Mouse (Mus musculus) gastrocnemius, postnatal 36 days (tissue): ENCODE results near the gene Fbxl13. TPM values are rescaled to one million over a fixed set of nuclear protein-coding genes. Genes with fewer than 3 reads are reported as not detected.
A peak's percentile ranks its signal among the peaks of the same experiment; 100 is the strongest.

Experiments
- DNase-seq, 2 experiments: peaks; one replicate each; pipeline ENCODE4 v3.0.0; 2022
- intact Hi-C: fragments of 180-260 bp; cut with DNase I; formaldehyde crosslinking; loops from one replicate; pipeline ENCODE4 v1.15.1; 2025
- total RNA-seq, 2 experiments: library from RNA; stranded (reverse); gene quantifications; 2 replicates each; pipeline ENCODE4 v1.2.3; 2021

Gene Fbxl13
- total RNA-seq, 2 experiments from 2014 or later, result 0.12 TPM; not detected in 1

DNA sequence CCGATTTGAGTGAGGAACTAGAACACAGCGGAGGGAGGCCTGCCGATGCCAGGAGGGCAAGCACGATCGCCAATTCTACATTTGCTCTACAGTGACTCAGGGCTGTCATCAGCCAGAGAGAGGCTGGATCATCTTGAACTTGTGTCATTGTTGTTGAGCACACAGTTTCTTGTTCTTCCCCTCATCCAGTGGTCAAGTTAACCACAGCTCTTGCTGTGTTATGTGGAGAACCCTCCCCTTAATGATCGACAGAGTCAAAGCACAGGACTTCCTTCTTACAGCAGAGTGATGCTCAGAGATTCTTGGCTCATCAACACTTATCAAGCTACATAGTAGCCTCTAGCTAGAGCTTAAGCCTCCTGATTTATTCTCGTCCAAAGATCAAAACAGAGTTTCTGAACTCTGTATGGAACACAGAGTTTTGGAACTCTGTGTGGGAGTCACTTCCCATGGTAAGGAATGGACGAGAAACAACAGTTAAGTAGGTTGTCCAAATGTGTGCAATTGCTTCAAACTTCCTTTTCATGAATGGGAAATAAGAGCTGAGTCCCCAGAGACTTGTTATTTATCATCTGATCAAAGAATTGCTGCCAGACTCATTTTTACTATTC lies 116.2 kb downstream of the Fbxl13 start:
- no peak for DNase-seq
- intact Hi-C loops, result no loop called here

DNA sequence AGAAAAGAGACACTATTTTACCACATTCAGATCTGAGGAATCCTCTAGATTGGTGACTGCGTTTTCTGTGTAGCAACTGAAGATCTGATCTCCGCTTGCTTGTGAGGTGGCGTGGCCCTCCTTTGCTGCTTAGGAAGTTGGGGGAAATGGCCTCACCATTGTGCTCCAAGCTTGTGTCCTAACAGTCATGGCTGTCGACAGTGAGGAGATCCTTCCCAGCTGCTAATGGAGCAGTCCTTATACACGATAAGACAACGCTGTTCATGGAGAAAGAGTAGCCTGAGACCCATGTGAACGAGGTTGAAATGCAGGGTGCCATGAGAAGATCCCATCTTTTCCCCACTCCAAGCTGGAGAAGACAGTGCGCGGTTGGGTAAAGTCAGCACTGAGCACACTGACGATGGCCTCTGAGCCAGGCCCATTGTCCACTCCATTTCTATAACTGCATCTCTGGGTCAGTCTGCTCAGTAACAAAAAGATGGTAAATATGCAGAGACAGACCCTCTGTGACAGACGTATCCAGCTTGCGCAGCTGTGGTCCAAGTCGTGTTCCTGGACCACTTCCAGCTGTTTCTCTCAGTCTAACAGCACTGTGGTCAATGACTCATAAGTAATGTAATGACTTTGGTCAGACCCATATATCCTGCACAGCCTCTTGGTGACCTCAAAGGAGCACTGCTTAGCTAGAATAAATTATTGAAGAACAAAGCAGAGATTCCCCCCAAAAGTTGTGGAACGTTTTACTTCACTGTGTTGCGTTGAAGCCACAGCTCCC lies 117.2 kb downstream of the Fbxl13 start:
- intact Hi-C loops, result no loop called here
- no peak for DNase-seq

DNA sequence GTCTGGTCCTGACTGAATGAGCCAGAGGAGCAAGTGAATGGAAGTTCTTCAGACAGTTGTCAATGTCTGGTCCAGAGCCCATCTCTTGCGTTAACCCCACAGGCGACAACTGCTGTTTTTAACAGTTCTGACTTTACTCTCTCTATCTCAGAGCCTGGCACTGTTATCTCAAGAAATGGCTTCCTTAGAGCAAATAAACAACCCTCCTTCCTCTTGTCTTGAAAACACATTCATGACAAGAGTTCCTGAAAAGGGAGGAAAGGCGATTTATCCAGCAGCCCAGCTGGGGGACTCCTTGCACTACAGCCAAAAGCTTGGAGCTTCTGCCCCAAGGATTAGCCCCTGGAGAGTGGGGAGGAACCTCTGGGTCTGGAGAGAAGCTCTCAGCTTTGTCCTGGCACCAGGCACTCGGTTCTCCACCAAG lies 117.9 kb downstream of the Fbxl13 start:
- peak in 1 of 2 experiments; percentile 60 for DNase-seq
- intact Hi-C loops, result no loop called here

DNA sequence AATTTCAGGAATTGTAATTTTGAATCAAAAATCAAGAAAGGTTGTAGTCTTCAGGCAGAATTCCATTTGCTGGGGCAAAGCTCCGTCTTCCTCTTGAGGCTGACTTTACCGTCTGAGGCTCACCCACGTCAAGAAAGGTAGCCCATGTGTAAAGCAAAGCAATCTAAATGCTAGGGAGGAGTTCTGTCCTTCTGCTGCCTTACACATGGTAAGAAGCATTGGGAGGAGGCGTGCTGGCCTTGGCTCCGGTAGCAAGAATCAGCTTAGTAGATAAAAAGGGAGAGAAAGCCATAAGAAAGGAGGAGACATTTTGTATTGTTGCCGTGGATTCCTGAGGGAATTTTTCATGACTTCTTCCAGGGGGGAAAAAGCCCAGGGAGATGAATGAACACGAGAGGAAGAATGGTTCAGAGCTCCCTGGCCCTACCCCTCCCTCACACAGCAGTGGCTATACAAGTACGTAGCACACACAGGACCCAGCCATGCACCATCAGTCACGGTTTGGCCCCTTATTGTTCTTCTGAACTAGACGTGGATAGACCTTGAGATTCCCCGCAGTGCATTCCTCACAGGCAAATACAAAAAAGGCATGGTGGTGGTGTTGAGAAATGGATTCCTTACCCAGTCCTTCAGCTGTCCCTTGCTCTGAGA lies 118.5 kb downstream of the Fbxl13 start:
- DNase-seq, result no peak

DNA sequence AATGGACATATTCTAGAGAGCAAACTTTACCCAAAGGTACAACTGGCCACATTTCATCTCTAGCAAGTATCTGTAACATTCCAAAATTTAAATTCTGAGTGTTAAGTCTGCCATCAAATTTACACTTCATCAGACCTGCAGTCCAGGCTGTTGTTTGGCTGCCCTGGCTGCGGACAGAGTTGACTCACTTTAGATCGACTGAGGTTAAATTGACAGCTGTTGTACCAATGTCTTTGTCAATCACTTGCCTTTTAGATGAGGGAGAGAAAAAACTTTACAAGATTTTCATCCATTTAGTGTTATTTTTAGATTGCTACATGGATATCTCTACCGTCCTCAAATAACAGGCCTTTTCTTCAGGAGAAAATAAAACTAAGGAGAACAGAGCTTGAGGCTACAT lies 126.3 kb downstream of the Fbxl13 start:
- no peak for DNase-seq
- intact Hi-C loops, result no loop called here

More for the DNA sequence above, 118.5 kb downstream of the Fbxl13 start:
- intact Hi-C loops, result no loop called here

DNA sequence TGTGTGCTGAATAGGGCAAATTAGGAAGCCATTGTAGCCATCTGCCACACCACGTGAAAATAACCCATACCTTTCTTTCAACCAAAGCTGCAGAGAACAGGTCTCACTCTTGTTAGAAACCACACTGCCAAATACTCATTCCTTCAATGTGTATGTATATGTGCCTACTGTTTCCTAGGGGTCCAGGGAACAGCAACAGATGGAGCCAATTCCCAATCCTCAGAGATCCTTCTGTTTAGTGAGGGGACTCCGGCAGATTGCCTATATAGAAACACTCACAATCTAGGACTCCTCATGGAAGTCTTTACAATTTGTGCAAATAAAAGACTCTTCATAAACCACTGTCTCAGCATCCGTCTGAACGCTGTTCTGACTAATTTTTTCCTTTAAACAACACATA lies 127.2 kb downstream of the Fbxl13 start:
- intact Hi-C loops, result no loop called here
- no peak for DNase-seq

DNA sequence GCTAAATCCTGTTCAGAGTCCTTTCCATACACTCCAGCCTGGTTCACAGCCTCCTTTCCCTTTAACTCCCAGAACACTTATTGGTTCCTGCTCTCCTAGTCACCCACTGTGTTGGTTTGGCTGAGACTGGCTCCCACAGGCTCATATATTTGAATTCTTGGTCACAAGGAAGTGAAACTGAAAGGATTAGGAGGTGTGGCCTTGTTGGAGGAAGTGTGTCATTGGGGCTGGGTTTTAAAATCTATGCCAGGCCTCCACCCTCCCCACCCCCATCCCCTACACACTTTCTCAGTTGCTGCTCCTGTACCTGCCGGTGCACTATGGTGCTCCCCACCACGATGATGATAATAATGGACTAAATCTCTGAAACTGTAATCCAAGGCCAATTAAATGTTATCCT lies 127.9 kb downstream of the Fbxl13 start:
- intact Hi-C loops, result no loop called here
- no peak for DNase-seq

DNA sequence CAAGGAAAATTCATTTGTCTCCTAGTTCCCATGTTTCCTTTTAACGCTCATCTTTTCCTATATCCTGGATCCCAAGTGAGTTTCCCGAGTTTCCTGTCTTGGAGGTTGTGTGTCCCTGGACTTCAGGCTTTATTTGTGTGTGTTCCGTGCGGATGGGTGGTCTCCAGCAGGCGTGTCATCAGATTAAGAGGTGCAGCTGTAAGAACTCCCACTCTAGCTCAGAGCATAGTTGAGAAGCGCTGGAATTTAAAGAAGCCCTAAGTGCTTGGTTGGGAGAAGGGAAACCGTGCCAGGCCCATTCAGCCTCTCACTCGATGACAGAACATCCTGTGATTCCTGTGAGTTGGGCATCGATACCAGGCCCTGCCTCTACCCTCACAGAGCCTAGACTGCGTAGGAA lies 132.1 kb downstream of the Fbxl13 start:
- DNase-seq, result no peak
- intact Hi-C loops, result no loop called here

DNA sequence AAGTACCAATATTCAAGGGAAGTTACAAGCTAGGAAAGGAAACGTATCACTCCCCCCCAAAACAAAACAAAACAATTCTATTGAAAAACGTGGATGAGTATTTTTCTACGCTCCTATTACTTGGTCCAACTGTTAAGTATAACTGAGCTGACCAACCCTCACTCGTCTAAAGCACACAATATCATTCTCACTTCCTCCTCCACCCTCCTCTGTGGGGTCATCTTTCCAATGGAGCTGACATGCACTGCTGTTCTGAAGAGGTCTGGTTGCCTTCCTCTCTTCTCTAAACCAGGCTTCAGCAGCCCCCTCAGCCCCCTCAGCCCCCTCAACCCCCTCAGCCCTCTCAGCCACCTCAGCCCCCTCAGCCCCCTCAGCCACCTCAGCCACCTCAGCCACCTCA lies 135.6 kb downstream of the Fbxl13 start:
- intact Hi-C loops, result no loop called here
- no peak for DNase-seq

DNA sequence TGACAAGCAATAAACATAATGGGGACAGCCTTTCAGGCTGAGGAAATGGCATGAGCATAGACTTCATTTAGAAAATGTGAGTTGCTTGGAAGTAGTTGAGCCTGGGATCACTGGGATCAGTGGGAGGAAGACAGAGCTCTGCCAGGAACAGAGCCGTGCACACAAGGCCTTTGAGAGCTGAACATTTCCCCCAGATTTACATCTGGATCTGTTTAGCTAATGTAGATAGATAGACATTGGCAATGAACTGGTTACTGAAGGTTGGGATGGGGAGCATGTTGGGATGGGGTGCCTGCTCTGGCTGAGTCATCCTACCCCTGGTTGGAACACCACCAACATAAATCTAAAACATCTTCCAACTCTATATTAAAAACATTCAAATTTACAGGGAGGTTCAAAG lies 138.5 kb downstream of the Fbxl13 start:
- intact Hi-C loops, result no loop called here
- no peak for DNase-seq

DNA sequence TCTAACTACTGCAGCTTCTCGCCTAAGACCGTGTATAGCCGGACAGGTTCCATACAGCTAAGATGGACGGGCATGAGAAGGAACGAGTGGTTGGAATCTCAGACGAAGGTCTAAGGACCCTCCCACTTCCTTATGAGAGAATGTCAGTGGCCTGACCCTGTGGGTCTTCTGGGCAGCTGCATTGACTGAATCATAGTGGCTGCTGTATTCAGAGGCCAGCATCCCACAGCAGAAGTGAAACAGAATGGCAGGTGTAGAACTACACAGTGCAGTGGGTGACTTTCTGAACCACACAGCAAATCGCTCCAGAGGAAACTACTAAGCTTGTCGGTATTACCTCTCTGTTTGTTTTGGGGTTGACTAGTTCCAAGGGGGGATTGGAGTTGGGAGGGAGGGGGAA lies 140.3 kb downstream of the Fbxl13 start:
- DNase-seq, result no peak
- intact Hi-C loops, result no loop called here

DNA sequence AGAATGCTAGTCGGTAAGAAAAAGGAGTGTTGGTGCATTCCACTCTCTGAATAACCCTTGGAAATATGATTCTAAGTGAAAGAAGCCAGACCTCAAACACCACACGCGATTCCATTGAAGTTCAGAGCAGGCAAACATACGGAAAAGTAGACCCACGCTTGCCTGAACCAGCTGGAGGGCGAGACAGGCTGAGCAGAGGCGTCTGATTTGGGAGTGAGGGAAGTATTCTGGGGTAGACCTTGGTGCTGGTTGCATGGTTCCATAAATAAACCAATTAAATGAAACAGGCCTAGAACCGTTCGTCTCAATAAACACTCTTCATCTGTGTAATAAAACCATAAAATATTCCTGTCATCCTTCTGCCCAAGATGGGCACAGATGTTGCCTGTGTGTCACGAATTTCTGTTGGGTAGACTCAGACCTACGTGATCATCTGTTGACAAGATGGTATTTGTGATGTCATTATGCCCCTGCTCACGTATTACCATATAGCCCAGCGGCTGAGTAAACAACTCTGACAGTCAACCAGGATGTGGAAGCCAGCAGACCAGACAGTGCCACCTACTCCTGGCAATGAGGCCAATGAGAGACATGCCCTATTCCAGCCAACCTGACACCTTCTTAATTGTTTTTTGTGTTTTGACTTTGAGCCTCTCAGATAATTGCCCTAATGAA lies 142.4 kb downstream of the Fbxl13 start:
- intact Hi-C loops, result no loop called here
- DNase-seq, result no peak

DNA sequence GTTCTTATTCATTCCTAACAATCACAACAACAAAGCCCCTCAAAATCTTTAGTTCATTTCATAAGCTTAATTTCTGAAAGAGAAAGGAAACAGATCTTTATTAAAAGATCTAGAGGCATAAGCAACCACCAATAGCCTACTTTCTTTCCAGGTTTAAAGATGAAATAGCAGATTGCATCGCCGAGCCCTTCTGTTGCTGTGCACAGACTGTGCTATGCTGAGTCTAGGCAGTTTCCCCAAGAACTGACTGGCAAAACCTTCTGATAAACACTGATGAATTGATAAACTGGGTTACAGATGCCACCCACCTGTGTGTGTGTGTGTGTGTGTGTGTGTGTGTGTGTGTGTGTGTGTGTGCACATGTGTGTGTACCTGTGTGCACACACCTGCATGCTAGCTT lies 144.5 kb downstream of the Fbxl13 start:
- no peak for DNase-seq
- intact Hi-C loops, result no loop called here

DNA sequence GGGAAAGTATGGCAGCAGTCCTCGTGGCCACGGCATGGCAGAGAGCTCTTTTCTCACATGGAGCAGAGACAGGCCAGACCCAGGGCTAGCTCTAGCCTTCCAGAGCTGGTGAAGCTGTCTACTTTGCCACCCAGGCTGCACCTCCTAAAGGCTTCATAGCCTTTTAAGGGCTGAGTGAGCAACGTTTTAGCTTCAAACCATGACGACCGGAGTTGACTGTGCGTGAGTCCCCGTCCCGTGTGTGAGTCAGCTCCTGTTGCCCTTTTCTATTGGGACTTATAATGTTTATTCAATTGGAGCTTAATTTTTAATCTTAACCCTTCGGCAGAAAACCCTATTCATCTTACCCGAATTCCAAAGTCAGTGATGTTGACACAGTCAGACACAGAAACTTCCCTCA lies 145.3 kb downstream of the Fbxl13 start:
- intact Hi-C loops, result no loop called here
- DNase-seq, result no peak

DNA sequence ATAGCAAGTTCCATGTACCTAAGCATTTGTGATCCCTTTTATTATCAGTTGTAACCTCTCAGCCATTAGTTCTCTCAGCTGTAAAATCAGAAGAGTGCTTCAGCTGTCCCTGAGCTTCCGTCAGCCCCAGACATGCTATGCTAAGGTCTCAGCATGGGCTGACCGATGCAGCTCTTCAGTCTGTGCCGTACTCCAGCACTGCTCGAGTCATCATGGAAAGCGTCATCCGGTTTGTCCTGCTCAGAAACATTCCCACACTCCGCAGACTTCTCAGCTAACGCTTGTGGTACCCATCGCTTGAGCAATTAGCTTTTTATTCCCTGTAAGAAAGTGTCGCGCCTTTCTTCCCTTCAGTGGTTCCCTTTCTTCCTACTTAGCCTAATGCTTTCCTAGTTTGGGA lies 146.5 kb downstream of the Fbxl13 start:
- intact Hi-C loops, result loop anchor here (10.0 kb wide), 1 partner anchor 66 kb away; no protein-coding TSS in a partner anchor
- no peak for DNase-seq

DNA sequence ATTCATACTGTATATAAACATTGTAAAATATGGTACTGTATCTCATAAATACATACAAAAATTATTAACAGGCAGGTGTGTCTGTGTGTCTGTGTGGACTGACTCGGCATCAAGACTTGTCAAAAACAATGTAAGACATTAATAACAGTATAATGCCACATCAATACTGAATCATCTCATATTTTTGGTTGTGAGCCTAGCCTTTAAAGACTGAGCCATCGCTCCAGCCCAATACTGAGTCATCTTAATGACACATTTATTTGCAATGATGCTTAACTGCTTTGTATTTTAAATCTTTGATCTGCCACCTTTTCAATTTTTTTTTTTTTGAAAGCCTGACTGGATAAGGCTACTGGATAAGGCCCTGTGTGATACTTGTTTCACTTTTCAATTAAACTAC lies 146.9 kb downstream of the Fbxl13 start:
- no peak for DNase-seq
- intact Hi-C loops, result loop anchor here (10.0 kb wide), 1 partner anchor 66 kb away; no protein-coding TSS in a partner anchor

DNA sequence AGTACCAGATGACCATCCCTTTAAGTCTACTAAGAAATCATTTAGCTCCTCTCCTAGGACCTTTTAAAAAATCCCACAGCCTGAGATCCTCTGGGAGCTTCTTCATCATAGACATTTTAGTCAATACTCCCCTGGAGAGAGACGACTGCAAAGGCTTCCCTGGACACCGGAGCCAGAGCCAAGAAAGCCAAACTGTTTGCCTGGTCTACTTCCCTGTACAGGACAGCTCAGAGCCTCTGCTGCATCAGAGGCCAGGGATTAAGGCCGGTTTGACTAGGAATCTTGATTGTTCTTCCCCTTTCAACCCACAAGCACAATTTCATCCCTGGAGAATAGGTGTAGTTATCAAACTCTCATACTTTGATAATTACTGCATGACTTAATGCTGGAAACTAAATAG lies 148.6 kb downstream of the Fbxl13 start:
- intact Hi-C loops, result loop anchor here (10.0 kb wide), 1 partner anchor 68 kb away; no protein-coding TSS in a partner anchor
- peak in 1 of 2 experiments; percentile 47 for DNase-seq

DNA sequence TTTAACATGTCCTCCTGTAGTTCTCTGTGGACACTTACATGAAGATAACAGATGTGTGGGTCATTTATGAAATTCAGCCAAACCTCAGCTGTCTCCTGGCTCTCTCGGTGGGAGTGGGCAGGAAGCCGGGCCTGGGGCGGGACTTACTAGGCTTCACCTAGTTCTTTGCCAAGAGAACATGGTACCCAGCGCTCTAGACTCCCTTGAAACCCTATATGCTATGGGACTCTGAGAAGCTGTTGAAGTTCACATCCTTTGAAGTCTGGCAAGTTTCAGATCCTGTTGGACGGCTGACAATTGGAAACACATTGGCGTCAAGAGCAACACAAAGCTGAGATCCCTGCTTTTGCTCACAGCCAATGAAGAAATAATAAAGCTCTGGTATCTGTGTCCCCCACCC lies 149.1 kb downstream of the Fbxl13 start:
- intact Hi-C loops, result loop anchor here (10.0 kb wide), 1 partner anchor 68 kb away; no protein-coding TSS in a partner anchor
- peak; percentile 47 to 55 for DNase-seq

DNA sequence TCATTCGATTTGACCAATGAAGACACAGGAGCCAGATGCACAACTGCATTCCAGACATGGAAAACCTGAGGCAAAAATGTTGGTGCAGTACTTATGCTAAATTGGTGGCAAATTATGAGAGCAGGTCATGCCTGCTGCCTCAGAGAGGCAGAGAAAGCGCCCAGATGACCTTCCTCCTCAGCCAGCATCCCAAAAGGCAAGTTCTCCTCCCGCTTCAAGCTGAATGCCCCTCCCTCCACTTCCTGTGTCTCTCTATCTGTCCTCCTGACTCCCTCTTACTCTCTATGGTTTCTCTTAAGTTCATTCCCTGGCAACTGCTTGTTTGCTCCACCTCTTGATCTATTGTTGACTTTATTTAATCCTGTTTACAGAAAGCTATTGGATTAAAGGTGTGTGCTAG lies 150.7 kb downstream of the Fbxl13 start:
- DNase-seq, result no peak
- intact Hi-C loops, result loop anchor here (10.0 kb wide), 1 partner anchor 70 kb away; no protein-coding TSS in a partner anchor

DNA sequence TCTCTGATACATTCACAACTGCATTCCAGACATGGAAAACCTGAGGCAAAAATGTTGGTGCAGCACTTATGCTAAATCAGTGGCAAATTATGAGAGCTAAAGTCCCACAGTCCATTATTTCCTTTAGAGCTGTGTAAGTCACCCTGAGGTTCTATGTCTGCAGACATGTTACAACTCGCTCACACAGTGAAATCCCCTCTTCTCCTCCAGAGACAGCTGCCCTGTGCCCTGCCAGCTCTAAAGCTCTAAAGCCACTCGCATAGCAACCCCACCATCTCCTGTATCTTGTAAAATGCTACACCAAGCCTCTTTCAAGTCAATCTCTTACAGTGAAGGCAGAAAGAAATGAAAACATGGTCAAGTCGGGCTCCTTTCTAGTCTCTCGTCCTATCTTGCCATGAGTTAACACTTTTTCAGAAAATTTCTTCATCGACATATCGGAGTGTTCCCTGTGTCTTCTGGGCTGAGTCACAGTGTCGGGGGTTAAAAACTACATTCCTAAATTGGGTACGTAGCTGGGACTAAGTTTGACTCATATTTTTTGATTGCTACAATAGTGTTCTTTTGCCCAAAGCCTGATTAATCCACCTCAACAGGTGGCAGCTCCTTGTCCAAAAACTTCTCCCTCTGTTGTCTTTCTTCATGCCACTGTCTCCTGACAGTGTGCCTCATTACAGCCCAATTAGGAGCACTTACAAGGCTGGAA lies 152.0 kb downstream of the Fbxl13 start:
- intact Hi-C loops, result loop anchor here (10.0 kb wide), 1 partner anchor 71 kb away; no protein-coding TSS in a partner anchor
- no peak for DNase-seq
